Mouse (Mus musculus) forebrain, embryonic 14.5 days (tissue): ENCODE measurements around the gene Inca1. TPM values are rescaled to one million over a fixed set of nuclear protein-coding genes. Genes with fewer than 3 reads are reported as not detected.

Experiments used
- ATAC-seq: fragments of 200-750 bp; cut with Nextera tagmentation; 2 replicates; pipeline ENCODE4 v1.8.0; 2017; ENCODE audit warnings: mild to moderate bottlenecking, moderate library complexity
- DNase-seq: peaks from one replicate; pipeline ENCODE4 v3.0.0-alpha.2; 2015; ENCODE audit warnings: low spot score
- H3K27ac ChIP-seq: fragments of 300-500 bp; sonication (generic); 2 replicates; pipeline ENCODE4 v1.5.1; 2014; ENCODE audit warnings: low read depth, mild to moderate bottlenecking, control low read depth, low read length, moderate library complexity
- H3K27me3 ChIP-seq: fragments of 300-500 bp; sonication (generic); replicated peaks from 2 replicates; pipeline ENCODE4 v1.6.1; 2014; ENCODE audit warnings: low read length, control low read depth, mixed read lengths; ENCODE audit not compliant: control insufficient read depth, insufficient read depth
- H3K36me3 ChIP-seq: fragments of 300-500 bp; sonication (generic); 2 replicates; pipeline ENCODE4 v1.6.1; 2014; ENCODE audit warnings: low read length, control low read depth; ENCODE audit not compliant: control insufficient read depth, insufficient read depth
- H3K4me1 ChIP-seq: fragments of 300-500 bp; sonication (generic); 2 replicates; pipeline ENCODE4 v1.6.1; 2014; ENCODE audit warnings: antibody characterized with exemption, low read length, control low read depth; ENCODE audit not compliant: control insufficient read depth, insufficient read depth
- H3K4me2 ChIP-seq: fragments of 300-500 bp; sonication (generic); 2 replicates; pipeline ENCODE4 v1.6.1; 2014; ENCODE audit warnings: mild to moderate bottlenecking, control low read depth, low read length
- H3K4me3 ChIP-seq: fragments of 300-500 bp; sonication (generic); 2 replicates; pipeline ENCODE4 v1.5.1; 2014; ENCODE audit warnings: low read depth, low read length, control low read depth
- H3K9ac ChIP-seq: fragments of 300-500 bp; sonication (generic); 2 replicates; pipeline ENCODE4 v1.6.1; 2014; ENCODE audit warnings: mild to moderate bottlenecking, low read length, control low read depth, moderate library complexity
- H3K9me3 ChIP-seq: fragments of 300-500 bp; sonication (generic); replicated peaks from 2 replicates; pipeline ENCODE4 v1.6.1; 2016; ENCODE audit warnings: low read length, control low read depth, mixed read lengths; ENCODE audit not compliant: control insufficient read depth
- WGBS: fragments of 180-500 bp; shearing (Covaris S2); extraction: QIAGEN DNeasy Blood & Tissue Kit; methylation state at CpG from one replicate; pipeline ENCODE4 v1.1.7; 2014; 5-methylcytosine and 5-hydroxymethylcytosine counted together
- polyA plus RNA-seq: library from polyadenylated mRNA; unstranded; fragments of >200 nt; fragmentation: Nextera tagmentation; extraction: Ambion mirVana; gene quantifications from 2 replicates; pipeline ENCODE4 v1.2.1, GENCODE M21; 2014

Gene Inca1
- polyA plus RNA-seq, 1 experiment from 2014 or later = 0.75 TPM

DNA sequence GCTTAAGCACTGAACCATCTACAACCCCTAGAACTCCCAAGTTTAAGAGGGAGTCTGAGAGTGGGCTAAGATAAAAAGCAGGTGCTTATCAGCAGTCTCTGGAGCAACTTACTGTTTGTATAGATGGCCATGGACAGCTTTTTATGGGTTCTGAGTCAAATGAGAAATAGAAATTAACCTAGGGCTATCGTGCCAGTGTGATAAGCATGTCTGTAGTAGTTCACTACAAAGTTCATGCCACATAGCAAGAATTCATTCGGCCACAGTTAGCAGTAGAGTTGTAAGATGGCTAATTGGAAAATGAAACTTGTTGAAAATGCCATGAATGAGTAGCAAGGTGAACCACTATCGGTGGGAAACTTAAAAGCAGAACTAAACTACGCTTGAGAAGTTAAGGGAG lies 51.4 kb downstream of the Inca1 start:
- H3K36me3 ChIP-seq = peaks cover 62% of the 10 kb centered on the region
- 89% methylated on average over 4 of the region's 4 CpGs for WGBS
- ATAC-seq = no peak
- H3K9me3 ChIP-seq = no peaks in the 10 kb centered on the region
- H3K4me2 ChIP-seq = peak overlapping the region; percentile 99
- no peaks in the 10 kb centered on the region for H3K27me3 ChIP-seq
- no peak for DNase-seq
- H3K9ac ChIP-seq = peak overlapping the region; percentile 74
- no peak overlapping the region for H3K27ac ChIP-seq
- peak overlapping the region; percentile 61 for H3K4me3 ChIP-seq
- H3K4me1 ChIP-seq = peaks cover 30% of the 10 kb centered on the region

DNA sequence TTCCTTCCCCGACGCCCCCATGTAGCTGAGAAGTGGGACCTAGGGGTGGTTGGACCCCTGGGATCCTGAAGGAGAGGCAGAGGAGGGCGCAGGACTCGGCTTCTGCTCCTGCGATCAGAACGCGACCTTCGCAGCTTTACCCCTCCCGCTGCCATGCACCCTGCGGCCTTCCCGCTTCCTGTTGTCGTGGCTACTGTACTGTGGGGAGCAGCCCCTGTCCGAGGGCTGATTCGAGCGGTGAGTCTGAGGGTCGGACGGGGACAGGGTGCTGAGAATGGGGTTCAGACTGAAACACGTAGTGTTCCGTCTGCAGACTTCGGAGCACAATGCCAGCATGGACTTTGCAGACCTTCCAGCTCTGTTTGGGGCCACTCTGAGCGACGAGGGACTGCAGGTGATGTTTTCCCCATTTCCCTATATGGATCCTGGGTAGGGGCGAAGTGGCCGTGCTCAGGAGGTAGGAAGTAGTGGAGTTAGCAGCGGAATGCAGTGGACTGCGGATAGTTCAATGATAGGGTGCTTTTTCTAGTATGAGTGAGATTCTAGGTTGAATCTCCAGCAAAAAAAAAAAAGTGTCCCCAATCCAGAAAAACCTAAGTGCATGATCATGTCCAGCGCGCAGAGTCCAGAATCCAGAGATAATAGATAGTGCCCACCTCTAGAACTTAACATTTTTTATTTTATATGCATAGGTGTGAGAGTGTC lies 52.1 kb downstream of the Inca1 start:
- Histone ChIP-seq H3K4me3 (peak overlapping the region; percentile 61), H3K4me2 (peak overlapping the region; percentile 99), H3K27ac (peak overlapping the region; percentile 90), H3K9me3 (no peaks in the 10 kb centered on the region), H3K4me1 (peaks cover 27% of the 10 kb centered on the region), H3K36me3 (peaks cover 63% of the 10 kb centered on the region), H3K27me3 (no peaks in the 10 kb centered on the region), H3K9ac (peak overlapping the region; percentile 74)
- DNase-seq = no peak
- ATAC-seq = peak; percentile 11
- 5% methylated on average over 28 of the region's 28 CpGs for WGBS

DNA sequence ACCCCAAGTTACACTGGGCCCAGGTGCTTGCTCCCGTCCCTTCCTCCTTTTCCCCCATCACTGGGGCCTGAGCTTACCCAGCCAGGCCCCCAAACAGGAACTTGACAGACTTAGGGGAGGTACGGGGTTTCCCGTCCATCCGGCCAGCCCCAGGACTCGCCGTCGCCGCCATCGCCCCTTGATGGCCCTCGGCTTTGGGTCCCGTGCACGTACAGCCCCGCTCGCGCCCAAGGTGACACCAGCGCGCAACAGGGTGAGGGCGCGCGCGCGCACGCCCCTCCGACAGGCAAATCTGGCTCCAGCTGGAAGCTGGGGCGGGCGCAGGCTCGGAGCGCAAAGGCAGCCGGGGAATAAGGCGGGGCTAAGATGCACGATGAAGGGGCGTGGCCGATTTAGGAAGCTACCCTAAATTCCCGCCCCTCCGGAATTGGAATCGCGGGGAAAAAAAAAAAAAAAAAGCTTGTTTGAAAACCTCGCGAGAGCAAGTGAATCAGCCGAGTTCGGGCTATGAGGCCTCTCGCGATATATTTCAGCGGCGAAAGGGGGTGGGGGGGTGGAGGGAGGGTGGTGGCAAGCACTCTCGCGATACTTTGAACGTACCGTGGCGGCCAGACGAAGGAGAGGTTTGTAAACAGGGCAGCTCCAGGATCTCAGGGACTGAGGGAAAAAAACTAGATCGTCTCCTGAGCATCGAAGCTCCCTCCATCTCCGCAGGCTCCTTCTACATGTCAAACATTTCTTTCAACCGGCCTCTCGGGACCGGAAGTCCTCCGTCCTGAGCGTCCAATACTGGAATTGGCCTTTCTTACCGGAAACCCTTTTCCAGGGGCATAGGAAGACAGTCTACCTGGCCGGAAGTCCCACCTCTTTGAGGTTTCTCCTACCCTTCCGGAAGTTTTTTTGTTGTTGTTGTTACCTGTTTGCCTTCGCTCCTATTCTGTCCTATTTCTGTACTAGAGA lies 53.0 kb downstream of the Inca1 start, which contains the start of the genes Rnf167 and Slc25a11:
Gene Rnf167 (plus strand): TSS at position 545 of the 960 bp plus-strand sequence.
Gene Slc25a11 (minus strand): TSS at position 789 of the 960 bp plus-strand sequence.
- peak within 1 kb of the TSS; percentile 88 for H3K9ac ChIP-seq
- under 1% methylated on average over 63 of the region's 63 CpGs for WGBS
- no peaks in the 10 kb centered on the region for H3K27me3 ChIP-seq
- ATAC-seq (peak; percentile 92), DNase-seq (peak; percentile 100)
- peaks cover 21% of the 10 kb centered on the region for H3K4me1 ChIP-seq
- peak within 1 kb of the TSS; percentile 61 for H3K4me3 ChIP-seq
- H3K4me2 ChIP-seq = peak within 1 kb of the TSS; percentile 99
- no peaks in the 10 kb centered on the region for H3K9me3 ChIP-seq
- peak within 1 kb of the TSS; percentile 90 for H3K27ac ChIP-seq
- peaks cover 59% of the 10 kb centered on the region for H3K36me3 ChIP-seq

- peaks cover 52% of the 10 kb centered on the region for H3K36me3 ChIP-seq
- DNase-seq (no peak), ATAC-seq (no peak)
- peak overlapping the region; percentile 61 for H3K4me3 ChIP-seq
- H3K27ac ChIP-seq = peak overlapping the region; percentile 79
- no peaks in the 10 kb centered on the region for H3K9me3 ChIP-seq
- peak overlapping the region; percentile 86 for H3K4me2 ChIP-seq
- H3K9ac ChIP-seq = peak overlapping the region; percentile 88
- no peaks in the 10 kb centered on the region for H3K27me3 ChIP-seq
- peaks cover 21% of the 10 kb centered on the region for H3K4me1 ChIP-seq
- WGBS = 18% methylated on average over 3 of the region's 3 CpGs
Measured at GRCm38 (mm10) chr11:70646259-70646555, 53.7 kb downstream of the Inca1 start.

GRCm38 (mm10) chr11:70645461-70646258 lies 54.3 kb downstream of the Inca1 start:
- WGBS = 89% methylated on average over 12 of the region's 12 CpGs
- Histone ChIP-seq H3K9me3 (no peaks in the 10 kb centered on the region), H3K4me3 (peak overlapping the region; percentile 61), H3K9ac (peak overlapping the region; percentile 88), H3K4me1 (peaks cover 21% of the 10 kb centered on the region), H3K27ac (no peak overlapping the region), H3K36me3 (peaks cover 46% of the 10 kb centered on the region), H3K4me2 (peak overlapping the region; percentile 86), H3K27me3 (no peaks in the 10 kb centered on the region)
- DNase-seq (no peak), ATAC-seq (no peak)

- no peak for DNase-seq
- Histone ChIP-seq H3K4me3 (no peak overlapping the region), H3K36me3 (peaks cover 36% of the 10 kb centered on the region), H3K4me2 (no peak overlapping the region), H3K9me3 (no peaks in the 10 kb centered on the region), H3K4me1 (peaks cover 21% of the 10 kb centered on the region), H3K27ac (no peak overlapping the region), H3K27me3 (no peaks in the 10 kb centered on the region), H3K9ac (no peak overlapping the region)
- WGBS = 94% methylated on average over 8 of the region's 8 CpGs
- ATAC-seq = no peak
Measured at GRCm38 (mm10) chr11:70644564-70645103, 55.3 kb downstream of the Inca1 start.

GRCm38 (mm10) chr11:70643051-70643450 lies 56.9 kb downstream of the Inca1 start:
- H3K4me2 ChIP-seq = no peak overlapping the region
- H3K4me1 ChIP-seq = peaks cover 12% of the 10 kb centered on the region
- H3K27me3 ChIP-seq = no peaks in the 10 kb centered on the region
- 94% methylated on average over 6 of the region's 6 CpGs for WGBS
- no peak overlapping the region for H3K27ac ChIP-seq
- H3K9ac ChIP-seq = no peak overlapping the region
- no peaks in the 10 kb centered on the region for H3K9me3 ChIP-seq
- no peak for ATAC-seq
- peaks cover 21% of the 10 kb centered on the region for H3K36me3 ChIP-seq
- no peak overlapping the region for H3K4me3 ChIP-seq
- no peak for DNase-seq

- whole genome bisulfite sequencing = 90% methylated on average over 7 of the region's 7 CpGs
- Histone ChIP-seq H3K9ac (no peak overlapping the region), H3K36me3 (peaks cover 21% of the 10 kb centered on the region), H3K4me2 (no peak overlapping the region), H3K4me3 (no peak overlapping the region), H3K9me3 (no peaks in the 10 kb centered on the region), H3K27ac (no peak overlapping the region), H3K4me1 (peaks cover 7% of the 10 kb centered on the region), H3K27me3 (no peaks in the 10 kb centered on the region)
- ATAC-seq (no peak), DNase-seq (no peak)
Measured at GRCm38 (mm10) chr11:70641241-70641640, 58.7 kb downstream of the Inca1 start.
